Mouse (Mus musculus) lung, postnatal 0 days (tissue): Measurements from ENCODE around the gene Gm10277. TPM values are rescaled to one million over a fixed set of nuclear protein-coding genes. Genes with fewer than 3 reads are reported as not detected.

ENCODE experiments used
- ATAC-seq: fragments of 200-750 bp; cut with Nextera tagmentation; 2 replicates; pipeline ENCODE4 v1.8.0; 2017; ENCODE audit warnings: moderate library complexity
- DNase-seq: peaks from one replicate; pipeline ENCODE4 v3.0.0-alpha.2; 2016; ENCODE audit warnings: low spot score
- H3K27ac ChIP-seq: fragments of 300-500 bp; sonication (generic); 2 replicates; pipeline ENCODE4 v1.5.1; 2014; ENCODE audit warnings: antibody characterized with exemption, mild to moderate bottlenecking, low read length, mixed read lengths
- H3K27me3 ChIP-seq: fragments of 300-500 bp; sonication (generic); replicated peaks from 2 replicates; pipeline ENCODE4 v1.6.1; 2014; ENCODE audit warnings: low read length, mixed read lengths; ENCODE audit not compliant: insufficient read depth
- H3K36me3 ChIP-seq: fragments of 300-500 bp; sonication (generic); 2 replicates; pipeline ENCODE4 v1.6.1; 2014; ENCODE audit warnings: low read length, mixed read lengths; ENCODE audit not compliant: insufficient read depth
- H3K4me1 ChIP-seq: fragments of 300-500 bp; sonication (generic); 2 replicates; pipeline ENCODE4 v1.6.1; 2014; ENCODE audit warnings: antibody characterized with exemption, low read depth, low read length, mixed read lengths; ENCODE audit not compliant: insufficient read depth
- H3K4me2 ChIP-seq: fragments of 300-500 bp; sonication (generic); replicated peaks from 2 replicates; pipeline ENCODE4 v1.6.1; 2014; ENCODE audit warnings: low read depth, mild to moderate bottlenecking, low read length, moderate library complexity, mixed read lengths
- H3K4me3 ChIP-seq: fragments of 300-500 bp; sonication (generic); 2 replicates; pipeline ENCODE4 v1.5.1; 2014; ENCODE audit warnings: low read depth, low read length
- H3K9ac ChIP-seq: fragments of 300-500 bp; sonication (generic); replicated peaks from 2 replicates; pipeline ENCODE4 v1.6.1; 2014; ENCODE audit warnings: low read depth, mild to moderate bottlenecking
- H3K9me3 ChIP-seq: fragments of 300-500 bp; sonication (generic); 2 replicates; pipeline ENCODE4 v1.6.1; 2016; ENCODE audit warnings: low read length, mixed read lengths
- CTCF ChIP-seq: IDR thresholded peaks from 2 replicates; pipeline ENCODE4 v1.5.1; 2016; ENCODE audit warnings: antibody characterized with exemption, mild to moderate bottlenecking
- EP300 ChIP-seq: IDR thresholded peaks from 2 replicates; pipeline ENCODE4 v1.6.1; 2016; ENCODE audit warnings: antibody characterized with exemption, mild to moderate bottlenecking, control low read depth
- WGBS: fragments of 180-500 bp; shearing (Covaris S2); extraction: QIAGEN DNeasy Blood & Tissue Kit; methylation state at CpG from one replicate; pipeline ENCODE4 v1.1.7; 2014; 5-methylcytosine and 5-hydroxymethylcytosine counted together
- polyA plus RNA-seq: library from polyadenylated mRNA; unstranded; fragments of >200 nt; fragmentation: Nextera tagmentation; extraction: Ambion mirVana; gene quantifications from 2 replicates; pipeline ENCODE4 v1.2.1, GENCODE M21; 2015

Gm10277 gene
- polyA plus RNA-seq, 1 experiment from 2014 or later: 0.90 TPM

- Histone ChIP-seq H3K36me3 (peaks cover 29% of the 10 kb centered on the region; the same call in 1 of the 2 replicates), H3K27me3 (no peaks in the 10 kb centered on the region), H3K27ac (no peak overlapping the region), H3K9me3 (no peaks in the 10 kb centered on the region), H3K9ac (no peak overlapping the region), H3K4me1 (no peaks in the 10 kb centered on the region), H3K4me2 (no peak overlapping the region), H3K4me3 (no peak overlapping the region)
- ATAC-seq (peak; percentile 14; the same call in 1 of the 2 replicates), DNase-seq (no peak)
- no peak for TF ChIP-seq CTCF
- no peak for TF ChIP-seq EP300
- WGBS: 75% methylated on average over 23 of the region's 23 CpGs
Measured at GRCm38 (mm10) chr11:77829043-77829841, 41.7 kb upstream of the Gm10277 start.

GRCm38 (mm10) chr11:77828163-77828562 lies 40.6 kb upstream of the Gm10277 start:
- ATAC-seq (no peak), DNase-seq (no peak)
- Histone ChIP-seq H3K27me3 (no peaks in the 10 kb centered on the region), H3K9ac (no peak overlapping the region), H3K4me3 (no peak overlapping the region), H3K4me1 (no peaks in the 10 kb centered on the region), H3K9me3 (no peaks in the 10 kb centered on the region), H3K4me2 (no peak overlapping the region), H3K27ac (no peak overlapping the region), H3K36me3 (peaks cover 36% of the 10 kb centered on the region; the same call in 1 of the 2 replicates)
- TF ChIP-seq CTCF: peak; percentile 22; the same call in 1 of the 2 replicates
- no peak for TF ChIP-seq EP300
- WGBS: 87% methylated on average over 5 of the region's 5 CpGs

GRCm38 (mm10) chr11:77827241-77827995 lies 39.9 kb upstream of the Gm10277 start:
- H3K27me3 ChIP-seq: no peaks in the 10 kb centered on the region
- WGBS: 58% methylated on average over 18 of the region's 18 CpGs
- peak; percentile 51; the same call in 1 of the 2 replicates for ATAC-seq
- TF ChIP-seq CTCF (peak; percentile 98), EP300 (no peak)
- H3K9me3 ChIP-seq: no peaks in the 10 kb centered on the region
- H3K36me3 ChIP-seq: peaks cover 36% of the 10 kb centered on the region; the same call in 1 of the 2 replicates
- peak; percentile 78 for DNase-seq
- H3K4me1 ChIP-seq: no peaks in the 10 kb centered on the region
- no peak overlapping the region for H3K4me2 ChIP-seq
- no peak overlapping the region for H3K9ac ChIP-seq
- H3K27ac ChIP-seq: no peak overlapping the region
- no peak overlapping the region for H3K4me3 ChIP-seq

GRCm38 (mm10) chr11:77826311-77826710 lies 38.8 kb upstream of the Gm10277 start:
- WGBS: 53% methylated on average over 3 of the region's 3 CpGs
- Histone ChIP-seq H3K4me2 (no peak overlapping the region), H3K36me3 (peaks cover 33% of the 10 kb centered on the region; the same call in 1 of the 2 replicates), H3K9me3 (no peaks in the 10 kb centered on the region), H3K4me3 (no peak overlapping the region), H3K4me1 (no peaks in the 10 kb centered on the region), H3K27me3 (no peaks in the 10 kb centered on the region), H3K27ac (no peak overlapping the region), H3K9ac (no peak overlapping the region)
- no peak for DNase-seq
- ATAC-seq: no peak
- no peak for TF ChIP-seq EP300
- no peak for TF ChIP-seq CTCF

- H3K4me1 ChIP-seq: no peaks in the 10 kb centered on the region
- H3K36me3 ChIP-seq: peaks cover 29% of the 10 kb centered on the region; the same call in 1 of the 2 replicates
- ATAC-seq (no peak), DNase-seq (peak; percentile 69)
- no peak overlapping the region for H3K27ac ChIP-seq
- H3K9me3 ChIP-seq: no peaks in the 10 kb centered on the region
- H3K4me3 ChIP-seq: no peak overlapping the region
- TF ChIP-seq EP300 (no peak), CTCF (peak; percentile 85)
- H3K27me3 ChIP-seq: no peaks in the 10 kb centered on the region
- 8% methylated on average over 5 of the region's 5 CpGs for WGBS
- no peak overlapping the region for H3K9ac ChIP-seq
- H3K4me2 ChIP-seq: no peak overlapping the region
Measured at GRCm38 (mm10) chr11:77825853-77826252, 38.3 kb upstream of the Gm10277 start.

- Histone ChIP-seq H3K27me3 (no peaks in the 10 kb centered on the region), H3K4me2 (no peak overlapping the region), H3K9ac (no peak overlapping the region), H3K4me3 (no peak overlapping the region), H3K27ac (no peak overlapping the region), H3K9me3 (no peaks in the 10 kb centered on the region), H3K4me1 (no peaks in the 10 kb centered on the region), H3K36me3 (peaks cover 37% of the 10 kb centered on the region)
- DNase-seq (peak; percentile 65), ATAC-seq (0 out of 2 replicates have a peak, but pooled peaks have one; percentile 34)
- TF ChIP-seq CTCF (peak; percentile 81), EP300 (no peak)
- 21% methylated on average over 7 of the region's 7 CpGs for WGBS
Measured at GRCm38 (mm10) chr11:77822781-77823180, 35.2 kb upstream of the Gm10277 start.
